Mouse (Mus musculus): ENCODE data around the gene Gm49383.

DNA sequence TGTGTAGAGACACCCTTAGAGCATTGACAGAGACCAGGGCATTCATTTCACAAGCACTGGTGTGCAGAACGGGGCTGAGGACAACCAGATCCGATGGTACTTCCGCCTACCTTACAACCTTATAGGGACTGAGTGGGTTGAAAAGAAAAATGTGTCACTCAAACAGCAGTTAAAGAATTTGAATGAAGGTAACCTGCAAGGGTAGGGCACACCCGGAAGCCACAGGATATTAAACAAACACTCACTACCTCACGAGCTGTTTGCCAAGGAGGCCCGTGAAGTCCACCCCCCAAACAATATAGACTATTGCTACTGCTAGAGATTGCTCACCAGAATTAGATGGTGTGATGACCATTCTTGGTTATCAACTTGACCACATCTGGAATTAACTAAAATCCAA, 38.9 kb upstream of the Gm49383 start:
- no peak for TF ChIP-seq GATA1 (IDR thresholded peaks at IDR 0.05; ENCODE audit: low read length)
- no peak for TF ChIP-seq TAL1 (IDR thresholded peaks at IDR 0.05; ENCODE audit: low read length)

Measured in erythroblast, embryonic 14.5 days (primary cell).